16 mouse cellular contexts compared by ENCODE assay signal in genomic region chr6:6140370-6140769, GRCm38 (mm10).
"Had no signal": no experiment of that assay in that cellular context is flagged by ENCODE, and none has a peak within 500 bp of the region (broad histone marks: within the 10 kb centered on the region; RNA-seq: fewer than 3 reads in every experiment).

No protein-coding gene starts in this region.

- H3K9ac ChIP-seq: lung, embryonic 15.5 days; midbrain, embryonic 12.5 days; midbrain, embryonic 15.5 days; neural tube, embryonic 12.5 days; stomach, embryonic 15.5 days had no signal

- DNase-seq: lung, adult 2 months; lung, postnatal 14 days; lung, postnatal 36 days; right cerebral cortex, postnatal 14 days; thymus, adult 2 months; thymus, postnatal 25 days; thymus, postnatal 4 days had no signal

- H3K36me3 ChIP-seq: lung, embryonic 15.5 days; midbrain, embryonic 12.5 days; midbrain, embryonic 15.5 days; neural tube, embryonic 12.5 days; stomach, embryonic 15.5 days had no signal

- H3K4me2 ChIP-seq: lung, embryonic 15.5 days; midbrain, embryonic 12.5 days; midbrain, embryonic 15.5 days; neural tube, embryonic 12.5 days; stomach, embryonic 15.5 days had no signal

- H3K27me3 ChIP-seq: lung, embryonic 15.5 days; midbrain, embryonic 12.5 days; midbrain, embryonic 15.5 days; neural tube, embryonic 12.5 days; stomach, embryonic 15.5 days had no signal

- H3K27ac ChIP-seq: lung, embryonic 15.5 days; macrophage; midbrain, embryonic 10.5 days; midbrain, embryonic 12.5 days; midbrain, embryonic 15.5 days; neural tube, embryonic 12.5 days; stomach, embryonic 15.5 days; stomach, postnatal 0 days had no signal

- ATAC-seq: lung, postnatal 0 days; midbrain, embryonic 15.5 days had no signal

- H3K9me3 ChIP-seq: lung, embryonic 15.5 days; midbrain, embryonic 15.5 days; stomach, embryonic 15.5 days had no signal

- H3K4me3 ChIP-seq: lung, embryonic 15.5 days; midbrain, embryonic 10.5 days; midbrain, embryonic 12.5 days; midbrain, embryonic 15.5 days; neural tube, embryonic 12.5 days; stomach, embryonic 15.5 days had no signal

- H3K4me1 ChIP-seq: lung, embryonic 15.5 days; midbrain, embryonic 10.5 days; midbrain, embryonic 12.5 days; midbrain, embryonic 15.5 days; neural tube, embryonic 12.5 days; stomach, embryonic 15.5 days had no signal
